Mouse (Mus musculus) heart, postnatal 0 days (tissue): ENCODE measurements at regions not wholly inside any gene's neighbourhood (a gene's known extent, or its start where the extent isn't known, plus 50 kb on each side); places are given as distances from the start of the nearest gene placed in this dataset.

Source experiments
- CTCF ChIP-seq: IDR thresholded peaks from 2 replicates; pipeline ENCODE4 v1.5.1; 2016; ENCODE audit warnings: antibody characterized with exemption, control low read depth, low read depth
- EP300 ChIP-seq: IDR thresholded peaks from 2 replicates; pipeline ENCODE4 v1.6.1; 2016; ENCODE audit warnings: antibody characterized with exemption, low read depth

DNA sequence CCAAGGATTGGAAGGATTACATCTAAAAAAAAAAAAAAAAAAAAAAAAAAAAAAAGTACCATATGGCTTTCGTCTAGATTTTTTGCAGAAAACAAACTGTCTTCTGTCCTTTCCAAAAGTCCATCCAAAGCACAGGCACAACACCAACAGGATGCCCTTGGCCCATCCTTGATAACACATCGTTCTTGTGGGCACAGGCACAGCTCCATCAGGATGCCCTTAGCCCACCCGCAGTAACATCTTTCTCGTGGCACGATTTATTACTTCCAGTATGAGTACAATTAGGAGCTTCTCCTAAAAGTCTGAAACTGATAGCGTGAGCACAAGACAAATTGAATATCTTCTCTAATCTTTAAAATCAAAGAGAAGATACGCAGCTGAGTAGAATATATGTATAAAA lies 124.4 kb upstream of the Krtap11-1 start:
- TF ChIP-seq CTCF (no peak), EP300 (no peak)
